Mouse (Mus musculus) retina, adult 2 months (tissue): ENCODE data around the gene Elmo1.

Source experiments
- DNase-seq: peaks from one replicate; pipeline ENCODE4 v3.0.0-alpha.2; 2012; ENCODE audit warnings: low read depth, low spot score

Elmo1 gene

DNA sequence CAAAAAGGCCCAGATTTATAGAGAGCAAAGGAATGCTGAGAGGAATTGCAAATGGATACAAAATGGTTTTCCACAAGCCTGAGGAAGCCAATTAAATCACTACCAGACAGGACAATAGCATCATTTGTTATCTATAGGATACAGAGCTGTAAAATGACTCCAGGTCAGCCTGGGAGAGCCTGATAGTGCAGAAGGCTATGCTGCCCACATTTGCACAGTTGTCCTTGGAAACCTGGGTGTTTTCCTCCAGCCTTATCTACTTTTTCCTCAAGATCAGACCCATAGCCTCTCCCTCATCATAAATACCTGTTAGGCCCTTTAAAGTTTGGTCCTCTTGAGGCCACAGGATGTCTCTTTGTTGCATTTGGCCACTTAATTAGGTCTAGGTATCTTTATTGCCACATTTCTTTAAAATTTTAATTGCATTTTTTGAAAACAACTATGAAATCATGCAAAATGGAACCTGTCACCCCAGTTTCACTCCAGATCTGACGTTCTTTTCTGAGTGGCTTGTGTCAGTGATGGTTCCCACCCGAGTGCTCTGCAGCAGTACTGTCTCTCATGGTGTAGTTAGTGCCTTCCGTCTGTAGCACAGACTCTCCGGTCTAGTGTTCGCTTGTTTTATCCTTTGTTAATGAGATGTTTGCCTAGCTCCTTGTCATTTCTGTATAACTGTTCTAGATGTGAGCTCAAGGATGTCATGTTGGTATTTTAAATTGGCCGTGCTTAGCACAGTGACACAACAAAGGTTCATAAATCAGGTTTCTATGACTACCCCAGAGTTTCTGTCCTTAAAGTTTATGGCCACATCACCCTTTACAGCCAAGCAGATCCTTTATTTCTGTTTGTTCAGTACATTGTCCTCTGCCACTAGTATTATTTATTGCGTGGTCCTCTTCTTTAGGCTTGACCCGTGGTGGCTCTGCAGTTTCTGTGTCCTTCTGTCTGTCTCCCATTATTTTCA, 167.4 kb downstream of the Elmo1 start:
- DNase-seq: no peak

DNA sequence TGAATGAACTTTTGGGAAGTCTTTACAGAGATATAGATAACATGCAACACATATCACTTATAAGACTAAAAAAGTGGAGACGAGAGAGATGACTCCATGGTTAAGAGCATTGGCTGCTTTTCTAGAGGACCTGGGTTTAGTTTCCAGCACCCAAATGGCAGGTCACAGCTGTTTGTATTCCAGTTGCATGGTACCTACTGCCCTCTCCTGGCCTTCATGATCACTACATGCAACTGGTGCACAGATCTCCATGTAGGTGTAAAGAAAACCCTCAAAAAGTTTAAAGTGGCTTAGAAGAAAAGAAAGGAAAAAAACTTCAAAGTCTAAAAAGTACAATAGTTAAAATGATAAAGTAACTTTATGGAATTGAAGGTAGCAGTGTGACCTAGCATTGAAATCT, 172.8 kb downstream of the Elmo1 start:
- DNase-seq: no peak

GRCm38 (mm10) chr13:20270148-20270547, 179.8 kb downstream of the Elmo1 start:
- DNase-seq: no peak

- no peak for DNase-seq
Observed at GRCm38 (mm10) chr13:20271799-20272198, 181.4 kb downstream of the Elmo1 start.

DNA sequence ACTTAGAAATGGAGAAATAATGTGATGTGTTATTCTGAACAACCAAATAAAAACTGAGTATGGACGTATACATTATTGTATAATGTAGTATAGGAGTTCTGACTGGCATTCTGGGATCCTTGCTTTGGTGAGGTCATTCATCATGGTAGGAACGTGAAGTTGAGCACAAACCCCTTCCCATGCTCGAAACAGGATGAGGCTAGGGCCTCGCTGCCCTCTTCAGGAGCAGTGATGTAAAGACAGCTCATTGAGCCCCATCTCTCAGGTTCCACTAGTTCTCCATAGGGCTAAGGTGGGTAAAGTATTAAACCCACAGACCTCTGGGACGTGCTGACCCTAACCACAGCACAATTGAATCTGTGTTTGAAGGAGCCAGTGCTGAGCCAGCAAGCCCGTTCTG, 182.2 kb downstream of the Elmo1 start:
- no peak for DNase-seq

DNA sequence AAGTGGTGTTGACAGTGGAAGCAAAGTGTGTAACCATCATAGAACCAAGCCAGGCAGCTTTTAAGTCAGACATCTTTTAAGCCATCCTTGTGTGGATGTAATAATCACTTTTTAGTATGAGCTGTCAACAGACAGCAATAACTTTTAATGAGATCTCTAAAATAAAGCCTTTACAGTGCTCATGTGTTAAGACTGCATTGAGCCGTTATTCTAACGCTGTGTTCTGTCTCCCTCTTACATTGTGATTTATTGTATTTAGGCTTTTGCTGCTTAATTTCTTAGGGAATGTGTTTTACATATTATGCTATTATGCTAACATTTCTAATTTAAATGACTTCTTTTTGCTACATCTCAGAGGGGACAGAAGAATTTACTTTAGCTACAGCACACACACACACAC, 189.5 kb downstream of the Elmo1 start:
- no peak for DNase-seq

DNA sequence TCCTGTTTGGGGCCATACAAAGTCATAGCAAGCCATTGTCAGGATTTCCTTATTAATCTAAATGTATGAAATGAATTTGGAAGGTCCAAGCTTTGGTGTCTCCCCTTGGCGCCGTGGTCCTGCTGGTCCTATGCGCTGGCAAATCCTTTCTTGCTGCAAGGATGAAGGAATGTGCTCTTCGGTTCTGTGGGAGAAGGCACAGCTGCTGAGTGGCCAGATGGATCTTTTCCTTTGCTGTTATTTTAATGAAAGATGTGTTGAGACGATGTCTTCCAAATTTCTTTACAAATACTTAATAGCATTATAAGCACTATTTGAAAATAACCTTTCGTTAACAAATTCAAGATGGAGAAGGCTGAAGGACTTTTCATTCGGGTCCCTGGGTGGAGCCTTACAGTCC, 193.5 kb downstream of the Elmo1 start:
- no peak for DNase-seq

DNA sequence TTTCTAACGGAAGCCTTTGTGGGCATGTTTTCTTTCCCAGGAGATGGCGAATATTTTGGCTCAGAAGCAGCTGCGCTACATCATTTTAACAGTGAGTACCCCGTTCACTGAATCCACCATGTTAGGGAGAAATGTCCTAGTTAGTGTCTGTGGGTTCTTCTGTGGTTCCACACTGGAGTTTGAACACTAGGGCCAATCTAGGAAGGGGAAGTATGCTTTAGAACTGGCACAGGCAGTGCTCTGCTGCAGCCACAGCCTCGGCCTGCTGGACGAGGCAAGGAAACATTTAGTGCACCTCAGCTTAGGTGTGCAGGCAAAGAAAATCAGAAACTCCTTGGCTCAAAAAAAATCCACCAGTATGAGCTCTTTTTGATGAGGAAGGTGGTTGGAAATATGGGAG, 196.3 kb downstream of the Elmo1 start:
- DNase-seq: no peak

DNA sequence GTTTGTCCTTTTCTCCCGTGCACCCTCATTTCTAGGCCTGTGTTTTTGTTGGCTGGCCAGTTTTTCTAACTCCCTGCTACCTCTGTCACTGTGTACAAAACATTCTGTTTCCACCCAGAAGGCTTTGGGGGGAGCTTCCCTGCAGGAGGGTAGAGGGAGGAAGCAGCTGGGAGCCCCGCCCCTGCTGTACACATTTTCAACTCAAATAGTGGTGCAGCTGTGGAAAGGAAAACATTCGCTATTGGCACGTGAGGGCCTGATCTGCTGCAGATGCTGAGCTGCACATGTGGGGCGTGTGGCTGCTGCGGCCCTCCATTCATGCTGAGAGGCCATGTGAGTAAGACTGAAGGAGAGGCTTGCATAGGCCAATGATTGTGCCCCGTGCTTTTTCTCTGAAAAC, 198.0 kb downstream of the Elmo1 start:
- DNase-seq: no peak

DNA sequence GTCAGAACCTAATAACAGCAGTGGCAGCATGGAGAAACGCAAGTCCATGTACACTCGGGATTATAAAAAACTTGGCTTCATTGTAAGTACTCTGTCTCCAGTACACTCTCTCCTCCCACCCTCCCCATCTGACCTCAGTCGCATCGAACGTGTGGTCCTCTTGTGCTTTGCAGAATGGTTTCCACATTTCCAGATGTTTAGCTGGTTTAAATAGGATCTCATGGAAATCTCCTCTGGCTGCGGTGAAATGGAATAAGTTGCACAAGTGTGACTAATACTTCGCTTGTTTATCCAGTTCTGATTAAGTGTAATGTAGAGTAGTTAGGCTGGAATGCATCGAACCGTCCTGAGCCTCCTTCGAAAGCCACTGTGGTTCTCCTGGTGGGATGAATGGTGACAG, 200.0 kb downstream of the Elmo1 start:
- DNase-seq: no peak

DNA sequence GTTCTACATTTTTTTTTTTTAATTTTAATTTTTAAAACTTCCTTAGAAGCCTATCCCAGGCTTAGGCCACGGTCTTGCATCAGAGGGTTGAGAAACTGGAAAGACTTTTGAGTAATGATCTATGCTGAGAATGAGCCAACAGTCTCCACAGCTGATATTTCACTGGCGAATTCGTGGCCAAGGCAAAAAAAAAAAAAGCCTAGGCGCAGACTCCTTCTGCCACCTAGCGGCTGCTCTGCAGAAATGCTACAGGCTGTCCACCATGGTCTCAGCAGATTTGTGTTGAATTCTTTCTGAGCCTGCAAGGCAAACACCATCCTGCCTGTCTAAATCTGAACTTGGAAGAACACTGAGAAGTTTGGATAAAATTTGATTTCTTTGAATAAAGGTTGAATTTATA, 202.0 kb downstream of the Elmo1 start:
- peak; percentile 16 for DNase-seq

DNA sequence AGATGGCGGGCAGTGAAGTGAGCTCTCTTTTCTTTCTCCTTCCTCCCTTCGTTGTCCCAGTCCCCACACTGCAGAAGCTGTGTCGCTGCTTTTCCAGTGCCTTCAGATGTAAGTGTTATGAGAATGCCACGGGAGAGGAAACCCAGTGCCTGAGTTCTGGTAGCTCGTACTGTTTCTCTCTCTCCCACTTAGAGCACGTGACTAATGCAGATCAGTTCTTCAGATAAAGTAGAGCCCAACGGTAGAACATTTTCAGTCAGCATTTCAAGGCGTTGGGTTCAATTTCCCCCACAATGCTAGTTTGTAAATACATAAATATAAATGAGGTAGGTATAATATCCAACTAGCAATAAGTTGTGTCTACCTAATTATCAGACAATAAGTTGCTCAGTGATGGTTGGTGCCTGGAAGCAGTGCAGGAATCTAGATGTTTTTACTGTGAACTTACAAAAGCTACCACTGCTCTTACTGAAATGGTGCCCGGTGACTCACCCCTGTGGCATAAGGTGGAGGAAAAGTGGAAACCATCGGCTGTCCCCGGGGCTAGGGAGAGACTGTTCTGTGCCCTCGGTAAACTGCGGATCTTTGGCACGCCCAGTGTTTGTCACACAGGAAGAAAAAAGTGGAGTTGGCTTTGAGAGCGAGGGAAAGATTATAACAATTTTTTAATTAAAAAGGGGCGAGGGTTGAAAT, 205.0 kb downstream of the Elmo1 start:
- DNase-seq: no peak

DNA sequence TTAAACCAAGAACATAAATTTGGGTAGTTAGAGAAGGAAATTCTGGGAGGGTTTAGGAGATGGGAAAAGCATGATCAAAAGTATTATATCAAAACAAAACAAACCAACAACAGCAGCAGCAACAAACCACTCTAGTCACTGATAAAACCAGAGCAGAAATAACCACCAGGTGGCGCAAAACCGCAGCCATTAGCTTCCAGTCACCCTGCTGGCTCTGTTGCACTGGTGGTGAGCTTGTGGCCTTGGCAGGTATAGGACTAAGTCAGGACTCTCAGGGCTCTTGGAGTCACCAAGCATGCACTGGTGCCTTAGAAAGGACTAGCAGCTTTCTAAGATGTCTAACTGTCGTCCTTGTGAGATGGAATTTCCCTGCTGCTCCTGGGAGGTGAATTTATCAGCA, 207.4 kb downstream of the Elmo1 start:
- peak; percentile 25 for DNase-seq

GRCm38 (mm10) chr13:20299424-20299823, 209.0 kb downstream of the Elmo1 start:
- peak; percentile 13 for DNase-seq

DNA sequence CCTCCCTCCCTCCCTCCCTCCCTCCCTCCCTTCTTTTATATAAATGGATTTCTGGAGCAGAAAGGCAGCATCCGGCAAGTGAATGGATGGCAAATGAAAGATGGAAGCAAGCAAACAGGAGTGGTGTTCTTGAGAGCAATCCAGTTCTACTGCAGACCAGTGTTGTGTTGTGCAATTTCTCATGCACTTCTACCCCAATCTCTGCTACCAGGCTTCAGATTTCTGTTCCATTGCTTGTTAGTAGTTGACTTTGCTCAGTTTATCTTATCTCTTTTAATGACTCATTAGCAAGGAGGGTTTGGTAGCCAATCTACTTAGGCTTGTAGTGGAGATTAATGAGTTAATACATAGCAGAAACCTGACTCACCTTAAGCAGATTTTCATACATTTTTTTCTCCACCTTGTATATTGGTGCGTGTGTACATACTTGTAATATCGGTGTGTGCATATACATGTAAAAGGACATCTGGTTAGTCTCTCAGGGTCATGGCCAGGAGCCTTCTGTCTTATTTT, 209.7 kb downstream of the Elmo1 start:
- DNase-seq: no peak

- no peak for DNase-seq
Observed at GRCm38 (mm10) chr13:20300626-20301025, 210.2 kb downstream of the Elmo1 start.

- DNase-seq: no peak
Observed at GRCm38 (mm10) chr13:20301760-20302159, 211.4 kb downstream of the Elmo1 start.

- DNase-seq: no peak
Observed at GRCm38 (mm10) chr13:20305621-20306020, 215.2 kb downstream of the Elmo1 start.

GRCm38 (mm10) chr13:20306180-20307177, 216.1 kb downstream of the Elmo1 start:
- no peak for DNase-seq

DNA sequence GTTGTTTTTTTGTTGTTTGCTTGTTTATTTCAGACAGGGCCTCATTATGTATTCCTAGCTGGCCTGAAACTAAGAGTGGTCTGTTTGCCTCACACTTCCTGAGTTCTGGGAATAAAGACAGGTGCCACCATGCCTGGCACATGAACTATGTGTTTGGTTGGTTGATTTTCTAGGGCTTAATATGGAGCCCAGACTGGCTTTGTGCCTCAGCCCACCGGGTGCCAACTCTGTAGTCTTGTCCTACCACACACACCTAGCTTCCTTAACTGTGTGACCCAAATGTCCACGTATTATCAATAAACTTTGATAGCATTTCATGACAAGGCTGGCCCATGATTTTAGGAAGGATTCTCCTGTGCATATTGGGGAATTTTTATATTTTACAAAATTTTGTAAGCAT, 217.0 kb downstream of the Elmo1 start:
- DNase-seq: no peak

DNA sequence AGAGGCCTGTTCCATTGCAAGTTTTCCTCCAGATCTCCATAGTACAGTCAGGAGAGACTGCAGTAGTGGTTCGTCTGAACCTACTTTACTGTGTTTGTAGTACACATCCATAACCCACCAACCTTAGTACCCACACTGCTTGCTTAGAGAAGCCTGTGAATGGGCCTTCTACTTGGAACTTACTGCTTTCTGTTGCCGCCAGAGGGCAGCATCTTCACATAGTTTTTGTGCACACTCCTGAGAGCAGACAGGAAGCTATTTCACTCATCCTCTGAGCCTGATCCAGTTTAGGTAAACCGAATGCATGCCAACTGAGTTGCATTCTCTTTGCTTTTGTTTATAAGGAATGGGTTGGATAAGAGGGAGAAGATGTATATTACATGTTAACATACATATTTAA, 221.2 kb downstream of the Elmo1 start:
- DNase-seq: peak; percentile 58
